11 mouse cellular contexts compared by ENCODE assay signal in the genomic region with DNA sequence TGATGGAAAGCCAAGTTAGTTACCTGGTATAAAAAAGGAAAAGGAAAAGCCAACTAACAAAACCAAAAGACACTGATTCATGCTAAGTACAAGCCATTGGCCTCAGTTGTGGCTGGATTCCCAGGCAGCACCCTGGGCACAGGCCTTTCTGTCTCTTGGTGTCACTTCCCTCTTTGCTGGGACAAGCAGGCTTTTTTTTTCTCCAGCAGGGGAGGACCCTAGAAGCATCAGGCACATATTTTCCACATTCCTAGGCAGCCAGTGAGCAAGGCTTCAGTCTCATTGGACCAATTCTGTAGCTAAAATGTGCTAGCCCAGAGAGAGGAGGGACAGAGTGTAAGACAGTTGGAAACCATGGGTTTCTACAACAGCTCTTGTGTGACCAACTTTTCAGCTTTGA. TPM values are rescaled to one million over a fixed set of nuclear protein-coding genes. Genes with fewer than 3 reads are reported as not detected.
DNase-seq lines count a peak whose midpoint lies in the region; ATAC-seq and TF ChIP-seq lines count a peak whose summit lies in the region.
"Had no signal": no experiment of that assay in that cellular context is flagged by ENCODE, and none has a peak within 500 bp of the region (broad histone marks: within the 10 kb centered on the region; RNA-seq: fewer than 3 reads in every experiment).

No protein-coding gene starts in this region.

- no peak for ATAC-seq in kidney, embryonic 16.5 days (ENCODE audit: low FRiP score, low TSS enrichment)
- peak; percentile 75 for ATAC-seq in common myeloid progenitor, adult 5-6 weeks (replicated peaks; ENCODE audit: low read depth, poor library complexity, severe bottlenecking)
- ATAC-seq in liver, postnatal 0 days = peak; percentile 8; the same call in 1 of the 2 replicates

- no peak for TF ChIP-seq POLR2A in MEL (IDR thresholded peaks at IDR 0.05; ENCODE audit: control insufficient read depth in 1 of 2, insufficient read depth in 1 of 2, low read depth in 1 of 2, low read length in 2 of 2, poor library complexity in 1 of 2)

- H3K9me3 ChIP-seq in kidney, embryonic 16.5 days (ENCODE audit: low read length) = no peaks in the 10 kb centered on the region
- H3K9me3 ChIP-seq in MEL (replicated peaks; ENCODE audit: insufficient read depth, low read length) = no peaks in the 10 kb centered on the region
- no peaks in the 10 kb centered on the region for H3K9me3 ChIP-seq in liver, postnatal 0 days (ENCODE audit: low read length)
- H3K9me3 ChIP-seq: embryonic facial prominence, embryonic 15.5 days; hindbrain, embryonic 10.5 days; stomach, embryonic 15.5 days had no signal

- TF ChIP-seq EP300 in MEL (IDR thresholded peaks at IDR 0.05; ENCODE audit: low read depth in 1 of 2, low read length in 2 of 2) = no peak
- no peak for TF ChIP-seq EP300 in liver, postnatal 0 days (IDR thresholded peaks at IDR 0.05; ENCODE audit: low read depth)

- DNase-seq in kidney, adult 11 months = no peak
- peak; percentile 35 for DNase-seq in MEL (ENCODE audit: low read depth, low spot score)
- DNase-seq in liver, postnatal 0 days = no peak
- no peak for DNase-seq in adrenal gland, postnatal 14 days
- DNase-seq in B cell, adult 2 months = no peak
- DNase-seq: cerebellum, adult 9-11 months had no signal

- H3K4me2 ChIP-seq in kidney, embryonic 16.5 days (replicated peaks; ENCODE audit: low read depth, low read length) = no peak overlapping the region
- no peak overlapping the region for H3K4me2 ChIP-seq in liver, postnatal 0 days (ENCODE audit: low read depth, low read length)
- H3K4me2 ChIP-seq: embryonic facial prominence, embryonic 15.5 days; stomach, embryonic 15.5 days had no signal

- no peaks in the 10 kb centered on the region for H3K27me3 ChIP-seq in kidney, embryonic 16.5 days (ENCODE audit: insufficient read depth, low read length)
- no peaks in the 10 kb centered on the region for H3K27me3 ChIP-seq in MEL (ENCODE audit: control insufficient read depth in 1 of 2, insufficient read depth in 2 of 2, low read length in 2 of 2)
- no peaks in the 10 kb centered on the region for H3K27me3 ChIP-seq in liver, postnatal 0 days (ENCODE audit: insufficient read depth, low read length)
- H3K27me3 ChIP-seq: embryonic facial prominence, embryonic 15.5 days; stomach, embryonic 15.5 days had no signal

- TF ChIP-seq CTCF in MEL (IDR thresholded peaks at IDR 0.05 in 2 of 3, conservative IDR thresholded peaks at IDR 0.05 in 1 of 3; ENCODE audit: control insufficient read depth in 1 of 3, insufficient read depth in 1 of 3, low read depth in 2 of 3, low read length in 3 of 3, poor library complexity in 1 of 3, severe bottlenecking in 1 of 3) = no peak
- no peak for TF ChIP-seq CTCF in liver, postnatal 0 days (IDR thresholded peaks at IDR 0.05; ENCODE audit: low read depth)

- H3K27ac ChIP-seq in kidney, embryonic 16.5 days (ENCODE audit: low read length) = 0 out of 2 replicates have a peak overlapping the region, but pooled peaks have one; percentile 23
- no peak overlapping the region for H3K27ac ChIP-seq in MEL (ENCODE audit: control insufficient read depth, low read depth, low read length)
- peak overlapping the region; percentile 79 for H3K27ac ChIP-seq in liver, postnatal 0 days (ENCODE audit: low read depth)
- H3K27ac ChIP-seq: embryonic facial prominence, embryonic 15.5 days; hindbrain, embryonic 10.5 days had no signal

- no peak for TF ChIP-seq RAD21 in MEL (IDR thresholded peaks at IDR 0.05; ENCODE audit: low read depth, low read length)

- H3K4me3 ChIP-seq in kidney, embryonic 16.5 days (ENCODE audit: low read length) = no peak overlapping the region
- H3K4me3 ChIP-seq in MEL (ENCODE audit: control insufficient read depth in 1 of 2, insufficient read depth in 1 of 2, low read depth in 2 of 2, low read length in 2 of 2) = no peak overlapping the region
- no peak overlapping the region for H3K4me3 ChIP-seq in liver, postnatal 0 days (ENCODE audit: low read depth, low read length)
- H3K4me3 ChIP-seq: embryonic facial prominence, embryonic 15.5 days; hindbrain, embryonic 10.5 days; stomach, embryonic 15.5 days had no signal

- H3K79me2 ChIP-seq in MEL (ENCODE audit: control insufficient read depth, insufficient read depth, low read length, poor library complexity) = no peaks in the 10 kb centered on the region; the same call in 1 of the 2 replicates

- no peaks in the 10 kb centered on the region for H3K36me3 ChIP-seq in kidney, embryonic 16.5 days (ENCODE audit: insufficient read depth, low read length)
- H3K36me3 ChIP-seq in MEL (ENCODE audit: control insufficient read depth in 1 of 2, insufficient read depth in 2 of 2, low read length in 2 of 2) = peaks cover 0 to 4% of the 10 kb centered on the region in 2 experiments; a peak in 2 of 4 replicates
- no peaks in the 10 kb centered on the region for H3K36me3 ChIP-seq in liver, postnatal 0 days (replicated peaks; ENCODE audit: insufficient read depth, low read length)
- H3K36me3 ChIP-seq: embryonic facial prominence, embryonic 15.5 days; hindbrain, embryonic 10.5 days; stomach, embryonic 15.5 days had no signal

- H3K4me1 ChIP-seq in kidney, embryonic 16.5 days (ENCODE audit: insufficient read depth, low read length) = peaks cover 21% of the 10 kb centered on the region
- H3K4me1 ChIP-seq in MEL (ENCODE audit: control insufficient read depth in 1 of 2, insufficient read depth in 2 of 2, low read length in 2 of 2) = peaks cover 2 to 6% of the 10 kb centered on the region in 2 experiments; a peak in 1 of 4 replicates
- peaks cover 39% of the 10 kb centered on the region for H3K4me1 ChIP-seq in liver, postnatal 0 days (ENCODE audit: insufficient read depth)

- no peak overlapping the region for H3K9ac ChIP-seq in kidney, embryonic 16.5 days (replicated peaks; ENCODE audit: low read length)
- no peak overlapping the region for H3K9ac ChIP-seq in MEL (ENCODE audit: control insufficient read depth, low read depth, low read length, poor library complexity, severe bottlenecking)
- no peak overlapping the region for H3K9ac ChIP-seq in liver, postnatal 0 days (replicated peaks)
- H3K9ac ChIP-seq: embryonic facial prominence, embryonic 15.5 days; stomach, embryonic 15.5 days had no signal

TF ChIP-seq in MEL, 35 proteins besides CTCF, POLR2A, EP300 and RAD21:
- peak; percentile 65 for TF ChIP-seq ZNF384 (IDR thresholded peaks at IDR 0.05; ENCODE audit: low read depth, low read length)
- no peak for TF ChIP-seq GATA1 (IDR thresholded peaks at IDR 0.05; ENCODE audit: low read depth, low read length)

RNA-seq across cellular contexts. Expression of gene Ivns1abp, which starts 6.0 kb away (rescaled TPM):
- 534 and 540 TPM in 2 replicates for polyA plus RNA-seq in kidney, embryonic 16.5 days (2015; fragmentation: Nextera tagmentation; extraction: Ambion mirVana)
- total RNA-seq in MEL (2012; rRNA removed) = 72.0 and 74.5 TPM in 2 replicates
- polyA plus RNA-seq in MEL (2012; ENCODE audit: insufficient read depth in 1 of 2, insufficient read length in 2 of 2, low read depth in 1 of 2, low replicate concordance in 2 of 2, missing spikeins in 1 of 2) = 100 to 1,000 TPM; 127 to 138 TPM
- total RNA-seq in common myeloid progenitor, adult 5-6 weeks (2017) = 467 and 489 TPM in 2 replicates
- 58.5 and 68.2 TPM in 2 replicates for polyA plus RNA-seq in liver, postnatal 0 days (2015; fragmentation: Nextera tagmentation; extraction: Ambion mirVana)
- total RNA-seq in adrenal gland, postnatal 14 days (2021) = 200 and 309 TPM in 2 replicates
